Mouse (Mus musculus): Measurements from ENCODE around the gene Glis2.

Gene Glis2

DNA sequence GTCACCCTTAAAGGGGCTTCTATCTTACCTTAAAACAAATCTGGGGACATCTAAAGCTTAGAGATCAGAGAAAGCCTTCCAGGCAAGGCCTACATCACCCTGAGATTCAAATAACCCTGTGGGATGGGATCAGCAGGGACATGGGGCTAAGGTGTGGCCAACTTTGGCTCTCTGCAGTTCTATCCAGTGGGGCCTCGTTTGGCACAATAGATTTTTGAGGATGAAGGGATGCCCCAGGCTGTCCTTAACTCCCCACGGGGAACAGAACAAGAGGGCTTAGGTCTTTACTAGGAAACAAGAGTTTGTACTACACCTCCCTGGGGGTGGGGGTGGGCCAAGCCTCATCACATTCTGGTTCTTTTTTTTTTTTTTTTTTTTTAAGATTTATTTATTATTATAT is 64.8 kb downstream of the Glis2 start:
- DNase-seq (ENCODE audit: low spot score), result no peak

DNA sequence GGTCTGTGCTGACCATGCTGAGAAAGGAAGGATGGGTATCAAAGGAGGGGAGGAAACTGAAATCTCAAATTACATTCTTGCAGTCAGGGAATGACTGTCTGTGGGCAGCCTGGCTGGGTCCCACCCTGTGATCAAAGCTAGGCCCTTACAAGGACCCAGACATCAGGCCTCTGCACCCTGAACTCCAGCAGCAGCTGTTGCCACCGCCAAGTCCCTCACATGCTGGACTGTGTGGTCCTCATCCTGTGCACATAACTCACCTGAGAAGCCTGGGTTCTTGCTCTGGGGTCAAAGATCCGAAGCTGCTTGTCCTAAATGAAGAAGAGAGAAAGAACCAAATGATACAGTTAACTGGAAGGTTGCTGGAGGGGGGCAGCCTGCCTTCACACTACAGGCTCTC is 67.1 kb downstream of the Glis2 start:
- no peak for DNase-seq (ENCODE audit: low spot score)

DNA sequence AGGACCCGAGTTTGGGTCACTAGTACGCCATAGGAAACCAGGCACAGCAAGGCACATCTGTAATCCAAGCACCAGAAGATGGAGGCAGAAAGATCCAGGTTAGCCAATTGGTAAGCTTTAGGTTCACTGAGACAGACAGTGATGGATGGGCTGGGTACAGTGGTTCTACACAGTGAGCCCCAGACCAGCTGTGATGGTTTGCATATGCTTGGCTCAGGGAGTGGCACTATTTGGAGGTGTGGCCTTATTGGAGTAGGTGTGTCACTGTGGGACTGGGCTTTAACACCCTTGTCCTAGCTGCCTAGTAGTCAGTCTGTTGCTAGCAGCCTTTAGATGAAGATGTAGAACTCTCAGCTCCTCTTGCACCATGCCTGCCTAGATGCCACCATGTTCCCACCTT is 69.3 kb downstream of the Glis2 start:
- DNase-seq (ENCODE audit: low spot score), result no peak

DNA sequence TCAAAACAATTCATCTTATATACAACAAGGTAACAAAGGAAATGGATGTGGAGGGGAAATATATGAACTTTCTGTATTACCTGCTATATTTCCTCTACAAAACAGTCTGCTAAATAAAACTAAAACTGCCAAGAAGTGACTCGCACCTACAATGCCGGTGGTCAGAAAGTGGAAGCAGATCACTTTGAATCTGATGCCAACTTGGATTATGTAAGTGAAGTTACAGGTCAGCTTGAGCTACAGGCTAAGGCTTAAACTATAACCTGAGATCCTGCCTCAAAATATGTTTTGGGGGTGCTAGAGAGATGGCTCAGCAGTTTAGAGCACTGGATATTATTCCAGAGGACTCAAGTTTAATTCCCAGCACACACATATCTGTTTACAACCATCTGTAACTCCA is 71.2 kb downstream of the Glis2 start:
- no peak for DNase-seq (ENCODE audit: low spot score)

DNA sequence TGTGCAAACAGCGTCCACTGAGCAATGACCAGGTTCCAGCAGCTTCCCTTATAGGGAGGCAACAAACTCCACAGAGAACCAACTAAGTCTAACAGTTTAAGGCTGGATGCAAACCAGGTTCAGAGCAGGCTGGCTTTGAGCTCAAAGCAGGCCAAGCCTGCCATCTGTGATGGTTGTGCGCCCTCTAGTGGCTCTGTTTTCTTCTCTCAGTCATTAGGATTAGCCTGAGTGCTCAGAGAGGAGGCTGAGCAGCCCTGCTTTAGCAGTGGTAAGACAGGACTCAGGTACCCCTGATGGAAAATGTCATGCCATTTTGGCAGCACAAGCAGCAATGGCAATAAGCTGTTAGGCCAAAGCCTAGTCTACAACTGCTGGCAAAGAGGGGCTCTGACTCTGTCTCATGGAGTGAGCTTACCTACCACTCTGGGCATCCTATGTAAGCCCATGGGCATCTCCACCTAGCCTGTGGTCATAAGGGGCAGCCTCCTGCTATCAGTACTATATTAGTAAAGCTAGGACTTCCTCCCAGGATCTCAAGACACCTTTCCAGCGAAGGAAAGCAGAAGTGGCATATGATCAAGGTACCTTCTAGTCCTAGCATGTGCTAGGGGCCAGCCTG is 72.8 kb downstream of the Glis2 start:
- peak; percentile 95 for DNase-seq (ENCODE audit: low spot score)

DNA sequence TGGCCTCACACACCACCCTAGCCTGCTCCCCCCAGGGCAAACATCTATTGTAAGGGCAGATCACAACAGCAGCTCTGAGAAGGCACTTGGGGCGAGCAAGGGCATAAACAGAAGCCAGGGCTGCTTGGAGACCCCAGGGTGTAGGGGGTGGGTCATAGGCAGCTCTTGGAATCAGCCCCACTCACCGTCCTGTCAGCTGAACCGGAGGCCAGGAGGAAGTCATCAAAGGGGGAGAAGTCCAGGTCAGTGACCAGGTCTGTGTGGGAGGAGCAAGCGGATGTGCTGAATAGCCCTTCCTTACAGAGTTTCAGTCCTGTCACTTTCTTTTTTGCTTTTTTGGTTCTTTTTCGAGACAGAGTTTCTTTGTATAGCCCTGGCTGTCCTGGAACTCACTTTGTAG is 75.8 kb downstream of the Glis2 start:
- no peak for DNase-seq (ENCODE audit: low spot score)

DNA sequence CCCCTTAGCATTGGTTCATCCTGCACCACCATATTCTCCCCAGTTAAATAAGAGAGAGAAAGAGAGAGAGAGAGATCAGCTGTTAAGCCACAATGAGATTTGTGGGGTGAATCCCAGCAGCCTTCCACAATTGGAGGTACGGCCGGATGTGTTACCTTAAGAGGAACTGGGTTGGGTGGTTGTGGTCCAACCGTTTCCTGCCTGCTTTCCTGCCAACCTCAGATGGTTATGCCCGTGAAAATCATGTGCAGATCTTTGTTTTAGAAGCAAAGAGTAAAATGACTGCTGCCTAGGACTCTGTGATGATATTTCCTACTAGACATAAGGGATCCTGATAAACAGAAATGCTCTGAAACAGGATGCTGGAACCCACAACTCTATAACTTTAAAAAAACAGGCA is 79.6 kb downstream of the Glis2 start:
- no peak for DNase-seq (ENCODE audit: low spot score)

All from testis, postnatal 10 days (tissue).